8 mouse cellular contexts compared by ENCODE assay signal in genomic region chr15:76987542-76988094, GRCm38 (mm10). TPM values are rescaled to one million over a fixed set of nuclear protein-coding genes. Genes with fewer than 3 reads are reported as not detected.
DNase-seq lines count a peak whose midpoint lies in the region; ATAC-seq and TF ChIP-seq lines count a peak whose summit lies in the region.

No protein-coding gene starts in this region.

- no peak for TF ChIP-seq CTCF in testis, adult 2 months (IDR thresholded peaks at IDR 0.05; ENCODE audit: control insufficient read depth, insufficient read depth, insufficient replicate concordance, low read depth, low read length)
- TF ChIP-seq CTCF in olfactory bulb, adult 2 months (IDR thresholded peaks at IDR 0.05; ENCODE audit: insufficient read depth, low read depth, low read length), result no peak

- no peaks in the 10 kb centered on the region for H3K36me3 ChIP-seq in testis, adult 2 months (ENCODE audit: control insufficient read depth, insufficient read depth, low read length)
- no peaks in the 10 kb centered on the region for H3K36me3 ChIP-seq in embryonic facial prominence, embryonic 13.5 days
- no peaks in the 10 kb centered on the region for H3K36me3 ChIP-seq in intestine, embryonic 15.5 days
- no peaks in the 10 kb centered on the region for H3K36me3 ChIP-seq in liver, embryonic 11.5 days (ENCODE audit: control insufficient read depth, insufficient read depth, low read length)

- H3K9ac ChIP-seq in embryonic facial prominence, embryonic 13.5 days, result peak overlapping the region; percentile 49
- H3K9ac ChIP-seq in intestine, embryonic 15.5 days, result peak overlapping the region; percentile 58
- 0 out of 2 replicates have a peak overlapping the region, but pooled peaks have one; percentile 5 for H3K9ac ChIP-seq in liver, embryonic 11.5 days (ENCODE audit: low read depth, low read length)

- peaks cover 11% of the 10 kb centered on the region for H3K4me1 ChIP-seq in testis, adult 2 months (ENCODE audit: control insufficient read depth, insufficient read depth, low read length)
- peaks cover 17% of the 10 kb centered on the region for H3K4me1 ChIP-seq in embryonic facial prominence, embryonic 13.5 days
- H3K4me1 ChIP-seq in intestine, embryonic 15.5 days (replicated peaks), result no peaks in the 10 kb centered on the region
- H3K4me1 ChIP-seq in liver, embryonic 11.5 days (replicated peaks; ENCODE audit: control insufficient read depth, insufficient read depth, low read length), result no peaks in the 10 kb centered on the region
- H3K4me1 ChIP-seq in olfactory bulb, adult 2 months (ENCODE audit: control insufficient read depth, insufficient read depth, low read length), result peaks cover 9% of the 10 kb centered on the region

- WGBS in embryonic facial prominence, embryonic 13.5 days, result 6% methylated on average over 21 of the region's 21 CpGs
- WGBS in intestine, embryonic 15.5 days, result 9% methylated on average over 21 of the region's 21 CpGs
- 7% methylated on average over 21 of the region's 21 CpGs for WGBS in liver, embryonic 11.5 days
- WGBS in olfactory bulb, adult 2 months, result 9% methylated on average over 21 of the region's 21 CpGs

- peak overlapping the region; percentile 91 for H3K4me3 ChIP-seq in testis, adult 2 months (ENCODE audit: control insufficient read depth, low read depth, low read length)
- H3K4me3 ChIP-seq in embryonic facial prominence, embryonic 13.5 days, result peak overlapping the region; percentile 48
- H3K4me3 ChIP-seq in intestine, embryonic 15.5 days (replicated peaks), result peak overlapping the region; percentile 43
- peak overlapping the region; percentile 48 for H3K4me3 ChIP-seq in liver, embryonic 11.5 days (ENCODE audit: low read depth, low read length)
- H3K4me3 ChIP-seq in olfactory bulb, adult 2 months (ENCODE audit: insufficient read depth, low read depth, low read length), result peak overlapping the region; percentile 34

- no peak for DNase-seq in testis, postnatal 14 days (ENCODE audit: low spot score)
- peak; percentile 45 for DNase-seq in liver, embryonic 11.5 days (ENCODE audit: low spot score)
- no peak for DNase-seq in cerebellum, adult 11-12 months

- no peaks in the 10 kb centered on the region for H3K27me3 ChIP-seq in testis, adult 2 months (ENCODE audit: control insufficient read depth, insufficient read depth, low read length)
- no peaks in the 10 kb centered on the region for H3K27me3 ChIP-seq in embryonic facial prominence, embryonic 13.5 days
- H3K27me3 ChIP-seq in intestine, embryonic 15.5 days (replicated peaks), result no peaks in the 10 kb centered on the region
- H3K27me3 ChIP-seq in liver, embryonic 11.5 days (replicated peaks; ENCODE audit: control insufficient read depth, insufficient read depth, low read length), result peaks cover 8% of the 10 kb centered on the region

- H3K9me3 ChIP-seq in embryonic facial prominence, embryonic 13.5 days, result no peaks in the 10 kb centered on the region
- H3K9me3 ChIP-seq in intestine, embryonic 15.5 days, result no peaks in the 10 kb centered on the region
- no peaks in the 10 kb centered on the region for H3K9me3 ChIP-seq in liver, embryonic 11.5 days (ENCODE audit: control insufficient read depth, low read length)

- TF ChIP-seq POLR2A in testis, adult 2 months (IDR thresholded peaks at IDR 0.05; ENCODE audit: control insufficient read depth, low read depth, low read length), result peak; percentile 72; the same call in 1 of the 2 replicates
- TF ChIP-seq POLR2A in olfactory bulb, adult 2 months (IDR thresholded peaks at IDR 0.05; ENCODE audit: insufficient read depth, low read depth, low read length), result no peak

- peak overlapping the region; percentile 68 for H3K4me2 ChIP-seq in embryonic facial prominence, embryonic 13.5 days
- H3K4me2 ChIP-seq in intestine, embryonic 15.5 days (replicated peaks), result peak overlapping the region; percentile 85
- H3K4me2 ChIP-seq in liver, embryonic 11.5 days, result peak overlapping the region; percentile 60

- peak overlapping the region; percentile 83 for H3K27ac ChIP-seq in testis, adult 2 months (ENCODE audit: control insufficient read depth, insufficient read depth, low read depth, low read length)
- H3K27ac ChIP-seq in embryonic facial prominence, embryonic 13.5 days, result no peak overlapping the region
- no peak overlapping the region for H3K27ac ChIP-seq in intestine, embryonic 15.5 days
- no peak overlapping the region for H3K27ac ChIP-seq in liver, embryonic 11.5 days (ENCODE audit: low read depth, low read length)
- no peak overlapping the region for H3K27ac ChIP-seq in olfactory bulb, adult 2 months (ENCODE audit: insufficient read depth, low read depth, low read length)

- ATAC-seq in embryonic facial prominence, embryonic 13.5 days (ENCODE audit: insufficient number of reproducible peaks, insufficient read depth, low FRiP score, low TSS enrichment, low read depth), result peak; percentile 70; the same call in 1 of the 2 replicates
- peak; percentile 95 for ATAC-seq in intestine, embryonic 15.5 days
- ATAC-seq in liver, embryonic 11.5 days (replicated peaks; ENCODE audit: low FRiP score), result no peak; the same call in 1 of the 2 replicates
- no peak for ATAC-seq in megakaryocyte progenitor cell, adult 5-6 weeks (replicated peaks; ENCODE audit: poor library complexity)

RNA-seq across cellular contexts. Expression of gene 1110038F14Rik, which starts 39.3 kb away (rescaled TPM):
- 6.6 and 6.7 TPM in 2 replicates for polyA plus RNA-seq in testis, adult 2 months (2012; rRNA removed)
- 92.2 and 94.9 TPM in 2 replicates for polyA plus RNA-seq in embryonic facial prominence, embryonic 13.5 days (2015; fragmentation: Nextera tagmentation; extraction: Ambion mirVana)
- 58.5 and 59.9 TPM in 2 replicates for polyA plus RNA-seq in intestine, embryonic 15.5 days (2015; fragmentation: Nextera tagmentation; extraction: Ambion mirVana)
- polyA plus RNA-seq in liver, embryonic 11.5 days (2014; fragmentation: Nextera tagmentation; extraction: Ambion mirVana), result 58.5 and 64.9 TPM in 2 replicates
- not detected in 2 replicates for polyA plus RNA-seq in olfactory bulb, adult 2 months (2012; ENCODE audit: insufficient read depth, insufficient read length, low replicate concordance, missing spikeins)
- total RNA-seq in megakaryocyte progenitor cell, adult 5-6 weeks (2015), result 25.3 and 26.4 TPM in 2 replicates
- 32.4 and 34.2 TPM in 2 replicates for total RNA-seq in megakaryocyte progenitor cell, adult 5-6 weeks (2017)

RNA-seq across cellular contexts. Expression of gene Apol6, which starts 56.9 kb away (rescaled TPM):
- polyA plus RNA-seq in testis, adult 2 months (2012; rRNA removed), result 0.64 and 0.68 TPM in 2 replicates
- polyA plus RNA-seq in embryonic facial prominence, embryonic 13.5 days (2015; fragmentation: Nextera tagmentation; extraction: Ambion mirVana), result 0.22 and 0.45 TPM in 2 replicates
- 0.63 and 0.69 TPM in 2 replicates for polyA plus RNA-seq in intestine, embryonic 15.5 days (2015; fragmentation: Nextera tagmentation; extraction: Ambion mirVana)
- polyA plus RNA-seq in liver, embryonic 11.5 days (2014; fragmentation: Nextera tagmentation; extraction: Ambion mirVana), result not detected in 2 replicates
- not detected in 2 replicates for polyA plus RNA-seq in olfactory bulb, adult 2 months (2012; ENCODE audit: insufficient read depth, insufficient read length, low replicate concordance, missing spikeins)
- total RNA-seq in megakaryocyte progenitor cell, adult 5-6 weeks (2015), result not detected in 2 replicates
- total RNA-seq in megakaryocyte progenitor cell, adult 5-6 weeks (2017), result not detected in 2 replicates

Comparison
In these comparisons a context has a peak if more than half of its experiments do, and no peak if none do; other contexts are left out.
1. H3K4me3 ChIP-seq: peak in every context shown above with its lines; median percentile 91 in testis, adult 2 months; 48 in embryonic facial prominence, embryonic 13.5 days; 48 in liver, embryonic 11.5 days; 43 in intestine, embryonic 15.5 days; 34 in olfactory bulb, adult 2 months.
2. ATAC-seq: peak in embryonic facial prominence, embryonic 13.5 days (single experiment) and intestine, embryonic 15.5 days (single experiment); none in liver, embryonic 11.5 days (single experiment) and megakaryocyte progenitor cell, adult 5-6 weeks (single experiment).
3. H3K9ac ChIP-seq: peak in every context shown above with its lines; median percentile 58 in intestine, embryonic 15.5 days; 49 in embryonic facial prominence, embryonic 13.5 days; 5 in liver, embryonic 11.5 days.
4. Peak in every context shown above with its lines, with median percentiles within 50 percentile points of each other: H3K4me2 ChIP-seq.